Mouse (Mus musculus): ENCODE measurements around the gene Ssb. TPM values are rescaled to one million over a fixed set of nuclear protein-coding genes. Genes with fewer than 3 reads are reported as not detected.

Gene Ssb
- 178 and 218 TPM in 2 replicates for total RNA-seq (2021)
- long read RNA-seq, transcript Ssb-201 (12 exons, 2,001 nt): major isoform, 124 of 169 reads
- long read RNA-seq, partial matches to known transcripts: 14 of 169 reads
- long read RNA-seq, other reads (novel, unspliced or antisense): 30 of 169 reads

DNA sequence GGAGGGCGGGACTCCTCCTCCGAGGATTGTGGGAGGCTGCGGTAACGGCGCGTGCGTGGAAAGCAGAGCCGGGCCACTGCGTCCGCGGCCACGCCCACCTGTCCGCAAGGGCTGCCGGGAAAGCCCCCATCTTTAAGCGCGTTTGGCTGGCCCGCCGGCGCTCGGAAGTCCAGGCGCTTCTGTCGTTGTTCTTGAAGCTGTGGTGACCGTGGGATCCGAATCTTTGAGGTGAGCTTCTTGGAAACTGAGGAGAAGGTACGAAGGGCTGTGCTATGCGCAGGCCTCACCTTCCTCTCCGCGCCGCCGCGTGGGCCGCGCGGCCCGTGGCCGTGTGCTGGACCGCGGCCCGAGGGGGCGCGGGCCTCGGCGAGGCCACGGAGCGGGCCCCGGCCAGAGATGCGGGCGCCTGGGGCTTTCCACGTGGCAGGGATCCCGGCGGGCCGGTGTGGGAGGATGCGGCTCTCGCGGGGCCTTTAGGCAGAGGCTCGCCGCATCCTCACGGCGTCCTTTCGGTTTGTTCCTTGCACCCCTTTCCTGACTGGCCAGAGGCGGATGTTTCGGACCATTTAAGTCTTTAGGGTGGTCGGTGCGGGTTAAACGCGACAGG is at the start of gene Ssb:
Gene Ssb, plus strand, starts transcription at position 78 of the 607 bp plus-strand sequence.
- DNase-seq: peak; percentile 95

DNA sequence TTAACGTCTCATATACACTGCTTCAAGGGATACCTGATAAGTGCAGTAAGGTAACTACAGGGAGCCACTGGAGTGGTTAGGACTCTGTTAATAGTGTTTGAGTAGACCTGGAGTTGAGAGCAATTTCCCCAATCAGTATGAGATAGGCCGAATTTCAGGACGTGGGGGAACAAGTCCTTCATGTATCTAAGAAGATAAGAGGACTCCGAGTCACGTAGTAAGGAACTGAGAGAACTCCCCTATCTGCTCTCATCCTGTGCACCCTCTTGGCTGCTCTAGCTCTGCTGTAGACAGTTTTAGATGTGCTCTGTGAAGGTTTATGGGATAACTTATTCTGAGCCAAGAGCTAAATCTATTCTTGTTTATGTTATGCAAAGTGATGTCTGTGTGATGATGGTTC is 44.8 kb upstream of the Ssb start:
- DNase-seq: no peak

DNA sequence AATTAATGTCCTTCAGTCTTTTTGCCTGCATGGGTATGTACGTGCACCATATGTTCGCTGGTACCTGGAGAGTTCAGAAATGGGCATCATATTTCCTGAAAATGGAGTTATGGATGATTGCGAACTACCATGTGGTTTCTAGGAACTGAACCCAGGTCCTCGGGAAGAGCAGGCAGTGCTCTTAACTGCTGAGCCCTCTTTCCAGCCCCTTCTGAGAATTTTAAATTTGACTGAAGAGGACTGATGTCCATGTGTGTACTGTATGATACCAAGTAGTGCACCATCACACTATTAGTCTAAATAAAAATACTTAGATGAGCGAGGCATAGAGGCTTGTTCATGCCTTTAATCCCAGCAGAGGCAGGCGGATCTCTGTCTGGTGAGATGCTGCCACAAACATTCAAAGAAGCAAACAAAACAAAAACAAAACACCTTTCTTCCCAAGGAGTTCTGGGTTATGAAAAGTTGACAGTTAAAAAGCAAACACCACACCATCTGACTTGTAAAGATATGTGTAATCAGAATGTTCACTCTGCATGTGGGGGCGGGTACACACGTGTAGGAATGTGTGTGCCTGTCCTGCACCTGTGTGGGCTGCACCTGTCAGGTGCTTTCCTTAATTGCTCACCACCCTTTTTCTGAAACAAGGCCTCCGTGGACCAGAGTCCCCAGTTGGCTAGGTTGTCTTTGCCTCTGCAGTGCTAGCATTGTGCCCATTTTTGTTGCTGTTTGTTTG is 42.8 kb upstream of the Ssb start:
- DNase-seq: no peak

DNA sequence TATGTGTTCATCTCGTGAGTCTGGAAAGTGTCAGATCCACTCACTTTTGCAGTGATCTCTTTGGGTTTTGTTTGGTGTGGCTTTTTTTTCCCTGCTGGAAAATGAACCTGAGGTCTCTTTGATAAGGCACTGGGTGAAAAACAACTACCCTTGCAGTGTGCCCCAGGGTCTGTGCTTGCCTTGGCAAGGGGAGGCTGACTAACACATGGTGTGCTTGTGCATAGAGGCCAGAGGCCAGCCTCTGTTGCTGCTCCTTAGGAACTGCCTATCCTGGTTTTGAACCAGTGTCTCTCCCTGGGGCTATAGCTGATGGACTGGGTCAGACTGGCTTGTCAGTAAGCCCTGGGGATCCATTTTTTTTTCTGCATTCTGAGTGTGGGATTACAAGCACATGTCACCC is 41.2 kb upstream of the Ssb start:
- DNase-seq: no peak

DNA sequence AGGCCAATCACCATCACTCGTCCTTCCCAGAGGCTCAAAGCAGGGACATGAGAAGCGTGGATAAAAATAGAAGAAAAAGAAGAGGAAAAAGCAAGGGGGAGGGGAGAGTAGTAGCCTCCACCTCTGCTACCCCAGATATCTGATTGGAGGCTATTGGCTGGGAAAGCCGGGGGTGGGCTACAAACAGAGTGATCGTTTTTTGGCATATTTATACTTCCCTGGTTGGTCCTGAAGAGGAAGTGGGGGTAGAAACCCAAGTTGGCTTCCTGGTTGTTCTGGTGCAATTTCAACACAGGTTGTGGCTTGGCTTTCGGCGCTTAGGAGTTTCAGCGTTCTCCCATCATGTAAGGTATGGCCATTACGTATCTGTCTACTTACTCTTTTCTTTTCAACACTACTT is 39.7 kb upstream of the Ssb start, which contains the start of gene Klhl23:
Gene Klhl23, plus strand, starts transcription at position 234 of the 400 bp plus-strand sequence.
- no peak for DNase-seq

DNA sequence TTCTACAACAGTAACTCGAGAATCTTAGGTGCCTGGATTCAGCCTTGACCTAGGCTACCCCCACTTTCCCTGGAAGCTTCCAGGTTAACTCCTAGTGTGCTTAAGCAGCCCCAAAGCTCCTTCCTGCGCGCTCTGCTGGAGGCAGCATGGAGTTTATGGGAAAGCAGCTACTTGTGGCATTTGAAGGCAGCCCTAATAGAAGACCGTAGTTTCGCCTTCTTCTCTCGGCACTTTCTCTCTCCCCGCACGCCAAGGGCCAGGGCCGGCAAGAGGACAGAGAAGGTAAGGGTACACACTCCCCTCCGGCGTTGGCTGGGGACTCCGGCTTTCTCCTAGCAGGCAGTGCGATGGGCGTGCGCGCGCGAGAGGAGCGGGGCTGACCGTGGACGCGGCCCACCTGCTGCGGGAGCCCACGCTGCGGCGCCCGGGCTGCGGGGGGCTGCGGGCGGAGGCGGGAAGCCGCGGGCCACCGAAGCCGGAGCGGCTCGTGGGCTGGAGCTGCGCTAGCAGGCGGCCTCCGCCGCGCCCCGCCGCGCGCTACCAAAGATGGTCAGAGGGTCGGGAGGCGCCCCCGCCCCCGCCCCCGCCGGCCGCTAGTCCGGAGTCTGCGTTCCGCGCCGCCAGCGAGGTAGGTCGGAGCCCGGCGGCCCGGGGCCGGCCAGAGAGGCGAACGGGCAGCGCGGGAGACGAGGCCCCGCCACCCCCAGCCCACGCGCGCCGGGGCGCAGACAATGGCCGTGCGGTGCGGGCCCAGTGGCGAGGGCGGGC is 38.8 kb upstream of the Ssb start:
- peak; percentile 52 for DNase-seq

DNA sequence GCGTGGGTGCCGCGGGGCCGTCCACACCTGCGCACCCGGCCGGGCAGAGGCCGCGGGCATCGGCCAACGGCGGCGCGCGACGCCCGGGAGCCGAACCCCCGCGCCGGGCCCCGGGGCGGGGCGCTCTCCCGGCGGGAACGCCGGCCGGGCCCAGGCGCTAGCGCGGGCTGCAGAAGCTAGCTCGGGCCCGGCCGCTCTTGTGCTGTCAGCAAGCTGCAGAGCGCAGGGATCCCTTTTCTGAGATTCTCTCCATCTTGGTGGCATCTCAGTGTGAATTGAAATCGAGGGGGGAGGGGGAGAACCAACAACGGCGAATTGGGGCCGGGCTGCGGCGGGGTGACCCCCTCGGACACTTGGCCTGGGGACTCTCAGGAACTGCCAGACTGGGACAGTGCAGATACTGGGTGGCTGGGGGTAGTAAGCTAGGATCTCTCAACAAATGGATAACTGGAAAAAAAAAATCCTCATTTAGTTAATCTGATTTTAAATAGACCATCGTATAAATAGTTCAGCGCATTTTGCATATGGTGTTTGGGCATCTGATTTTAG is 38.2 kb upstream of the Ssb start:
- DNase-seq: peak; percentile 58

DNA sequence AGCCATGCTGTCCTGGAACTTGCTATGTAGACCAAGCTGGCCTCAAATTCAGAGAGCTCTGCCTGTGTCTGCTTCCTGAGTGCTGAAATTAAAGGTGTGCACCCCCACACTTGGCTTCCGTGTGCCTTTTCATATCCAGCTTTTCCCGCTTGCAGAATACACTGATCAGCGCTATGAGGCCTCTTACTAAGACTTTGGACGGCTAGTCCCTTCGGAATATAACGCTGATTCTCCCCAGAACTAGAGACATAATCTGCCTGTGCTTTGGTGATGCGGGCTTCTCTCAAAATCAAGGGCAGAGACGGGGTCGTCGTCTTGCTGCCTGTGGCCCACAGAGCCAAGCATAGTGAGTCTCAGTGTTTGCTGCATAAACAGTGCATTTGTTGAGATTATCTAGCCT is 35.5 kb upstream of the Ssb start:
- DNase-seq: no peak

DNA sequence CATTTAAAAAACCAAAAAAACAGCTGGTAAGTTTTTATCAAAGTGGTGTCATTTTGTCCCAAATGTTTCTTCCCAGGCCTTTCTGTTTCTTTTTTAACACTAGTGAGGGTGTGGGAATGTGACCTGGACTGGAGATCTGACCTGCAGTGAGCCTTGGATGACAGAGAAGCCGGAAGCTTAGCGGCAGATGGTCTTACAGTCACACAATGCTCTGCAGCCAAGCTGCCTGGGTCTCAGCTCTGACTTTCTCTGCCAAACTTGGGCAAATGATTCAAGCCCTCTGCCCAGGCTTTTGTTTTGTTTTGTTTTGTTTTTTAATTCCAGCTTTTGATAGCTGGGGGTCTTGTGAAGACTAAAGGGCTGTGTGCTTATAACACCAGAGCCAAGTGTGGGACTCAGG is 35.0 kb upstream of the Ssb start:
- no peak for DNase-seq

DNA sequence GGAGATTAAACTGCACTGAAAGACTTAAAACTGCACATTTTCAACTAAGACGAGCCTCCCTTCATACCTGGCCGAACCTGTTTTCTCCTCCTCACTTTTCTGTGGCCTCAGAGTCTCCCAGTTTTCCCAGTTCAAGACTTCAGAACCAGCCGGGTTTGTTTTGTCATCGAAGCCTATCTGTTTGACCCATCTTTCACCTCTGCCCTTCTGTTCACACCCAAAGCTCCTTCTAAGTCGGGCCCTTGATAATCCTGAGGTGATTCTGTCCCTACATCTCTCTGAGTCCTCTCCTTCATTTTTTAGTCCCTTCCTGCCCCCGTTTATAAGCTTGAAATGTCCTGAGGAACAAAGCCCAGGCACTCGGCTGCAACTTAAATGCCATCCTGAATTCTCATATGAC is 33.3 kb upstream of the Ssb start:
- DNase-seq: no peak

DNA sequence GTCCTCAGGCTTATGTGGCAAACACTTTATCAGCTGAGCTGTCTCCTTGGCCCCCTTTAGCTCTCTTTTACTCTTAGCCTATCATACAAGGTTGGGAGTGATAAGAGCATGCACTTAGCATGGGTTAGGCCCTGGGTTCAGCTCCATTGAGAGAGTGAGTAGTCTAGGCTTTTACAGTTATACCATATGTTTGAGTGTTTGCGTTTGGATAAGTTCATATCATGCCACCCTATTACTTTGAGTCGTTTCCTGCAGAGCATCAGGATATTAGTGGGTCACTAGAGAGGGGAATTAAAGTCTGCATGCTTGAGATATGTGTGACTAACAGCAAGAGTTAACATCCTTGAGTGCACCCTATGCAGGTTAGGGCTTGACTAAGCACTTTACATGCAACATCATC is 31.7 kb upstream of the Ssb start:
- DNase-seq: no peak

DNA sequence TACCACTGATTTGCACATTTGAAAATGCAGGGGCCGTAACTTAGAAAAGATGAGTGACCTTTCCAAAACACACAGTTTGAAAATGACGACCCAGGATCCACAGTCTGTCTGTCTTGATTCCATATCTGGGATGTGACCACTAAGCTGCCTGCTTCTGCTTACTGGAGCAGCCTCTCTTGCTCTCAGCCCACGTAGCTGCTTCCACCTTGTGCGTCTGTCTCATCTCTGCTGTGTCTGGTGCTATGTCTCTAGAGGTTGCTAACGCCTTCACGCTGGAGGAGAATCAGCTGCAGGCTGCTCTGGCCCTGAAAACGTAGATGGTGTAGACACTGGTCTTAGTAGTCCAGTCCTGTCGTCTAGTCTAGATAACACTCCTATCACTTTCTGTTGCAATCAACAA is 31.2 kb upstream of the Ssb start:
- no peak for DNase-seq

DNA sequence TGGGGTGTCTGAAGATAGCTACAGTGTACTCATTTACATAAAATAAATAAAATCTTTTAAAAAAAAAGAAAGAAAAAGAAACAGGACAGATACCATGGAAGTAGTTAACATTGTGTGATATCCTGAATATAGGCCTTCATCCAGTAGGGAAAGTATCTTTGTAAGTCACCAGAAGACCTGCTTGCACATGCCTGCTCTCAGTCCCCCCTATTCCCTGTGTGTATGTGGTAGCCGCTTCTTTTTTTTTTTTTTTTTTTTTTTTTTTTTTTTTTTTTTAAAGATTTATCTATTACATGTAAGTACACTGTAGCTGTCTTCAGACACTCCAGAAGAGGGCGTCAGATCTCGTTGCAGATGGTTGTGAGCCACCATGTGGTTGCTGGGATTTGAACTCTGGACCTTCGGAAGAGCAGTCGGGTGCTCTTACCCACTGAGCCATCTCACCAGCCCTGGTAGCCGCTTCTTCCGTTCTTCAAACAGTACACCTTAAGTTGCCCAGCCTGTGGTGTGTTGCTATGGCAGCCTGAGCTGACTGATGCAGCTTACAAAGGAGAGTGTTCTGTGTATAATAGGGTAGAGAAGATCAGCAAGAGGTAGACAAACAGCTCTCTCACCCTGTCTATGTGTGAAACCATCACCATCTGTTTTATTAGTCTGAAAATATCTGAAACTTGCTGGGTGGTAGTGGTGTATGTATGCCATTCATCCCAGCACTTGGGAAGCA is 24.0 kb upstream of the Ssb start:
- no peak for DNase-seq

DNA sequence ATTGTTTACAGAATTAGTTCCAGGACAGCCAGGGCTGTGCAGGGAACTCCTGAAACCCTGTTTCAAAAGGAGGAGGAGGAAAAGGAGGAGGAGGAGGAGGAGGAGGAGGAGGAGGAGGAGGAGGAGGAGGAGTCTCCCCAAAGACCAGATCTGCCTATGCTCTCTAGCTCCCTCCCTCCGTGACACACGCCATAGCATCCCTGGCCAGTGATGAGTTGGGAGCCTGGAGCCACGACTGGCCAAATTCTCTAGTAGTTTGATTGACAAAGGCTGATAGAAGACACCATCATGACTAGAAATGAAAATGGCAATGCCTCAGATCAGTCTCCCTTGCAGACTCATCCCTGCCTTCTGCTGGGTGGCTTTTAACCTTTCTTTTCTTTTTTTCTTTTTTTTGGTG is 23.4 kb upstream of the Ssb start:
- DNase-seq: no peak

DNA sequence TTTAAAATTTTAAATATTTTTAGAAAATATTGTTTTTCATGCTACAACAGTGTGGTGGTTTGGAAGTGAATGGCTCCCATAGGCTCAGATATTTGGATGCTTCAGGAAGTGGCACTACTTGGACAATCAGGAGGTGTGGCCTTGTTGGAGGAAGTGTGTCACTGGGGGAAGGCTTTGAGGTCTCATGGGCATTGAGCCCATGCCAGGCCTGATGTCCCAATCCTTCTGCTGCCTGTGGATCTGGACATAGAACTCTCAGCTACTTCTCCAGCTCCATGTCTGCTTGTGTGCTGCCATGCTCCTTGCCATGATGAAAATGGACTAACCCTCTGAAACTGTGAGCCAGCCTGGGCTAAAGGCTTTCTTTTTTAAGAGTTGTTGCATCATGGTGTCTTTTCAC is 22.7 kb upstream of the Ssb start:
- DNase-seq: no peak

DNA sequence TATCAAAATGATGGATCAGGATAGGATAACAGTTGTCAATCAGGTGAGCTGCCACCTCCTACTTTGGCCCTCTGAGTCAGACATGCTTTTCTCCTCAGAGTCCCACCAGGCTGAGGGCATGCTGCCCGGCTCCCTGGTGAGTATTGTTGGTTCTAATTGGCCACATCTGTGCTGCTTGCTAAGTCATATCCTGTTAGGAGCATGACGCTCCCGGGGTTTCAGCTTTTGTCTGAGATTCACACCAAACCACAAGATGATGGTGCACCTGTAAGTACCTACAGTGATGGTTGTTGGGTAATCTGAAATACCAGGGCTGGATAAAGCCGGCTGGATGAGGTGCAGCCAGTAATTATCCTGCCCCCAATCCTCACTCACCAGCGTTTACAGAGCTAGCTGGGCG is 21.1 kb upstream of the Ssb start:
- no peak for DNase-seq

DNA sequence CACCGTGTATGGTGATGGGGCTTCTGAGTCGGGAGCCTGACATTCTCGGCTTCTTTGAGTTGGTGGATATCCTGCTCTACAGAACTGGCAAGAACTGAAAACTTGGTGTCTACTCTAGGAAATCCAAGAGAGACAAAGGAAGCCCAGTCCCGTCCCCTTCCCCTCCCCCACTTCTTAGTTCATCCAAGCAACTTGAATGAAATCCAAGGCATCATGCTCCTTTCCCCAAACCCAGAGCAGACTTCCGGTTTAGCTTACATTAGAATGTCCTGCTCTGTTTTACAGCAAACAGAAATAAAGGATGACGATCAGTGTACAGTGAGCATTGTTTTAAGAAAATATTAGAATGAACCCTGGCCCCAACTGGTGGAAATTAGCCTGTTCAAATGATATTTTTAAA is 12.1 kb upstream of the Ssb start:
- DNase-seq: no peak

DNA sequence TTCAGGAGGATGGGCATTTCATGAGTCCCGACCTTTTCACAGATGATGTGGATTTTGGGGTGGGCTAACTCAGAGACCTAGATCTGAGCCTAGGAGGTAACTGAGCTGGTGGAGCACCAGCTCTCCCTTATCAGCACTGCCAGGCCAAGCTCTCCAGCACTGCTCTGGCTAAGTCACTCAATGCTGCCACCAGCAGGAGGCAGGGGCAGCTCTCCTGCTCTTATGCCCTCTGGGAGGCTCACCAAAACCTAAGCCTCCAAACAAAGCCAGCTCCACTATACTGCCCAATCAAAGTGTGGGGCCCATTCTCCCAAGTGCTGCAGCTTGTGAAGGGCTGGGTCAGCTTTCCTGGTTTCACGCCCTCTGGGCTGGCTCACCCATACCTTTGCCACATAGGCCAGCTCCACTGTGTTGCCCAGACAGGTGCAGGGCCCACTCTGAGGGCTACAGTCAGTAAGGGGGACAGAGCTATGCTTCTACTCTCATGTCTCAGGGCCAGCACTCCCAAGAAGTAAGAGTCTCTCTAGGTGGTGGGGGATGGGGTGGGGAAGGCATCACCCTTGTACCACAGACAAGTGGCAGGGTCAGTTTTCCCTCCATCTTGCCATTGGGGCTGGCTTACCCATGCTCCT is 9.8 kb upstream of the Ssb start:
- DNase-seq: no peak

DNA sequence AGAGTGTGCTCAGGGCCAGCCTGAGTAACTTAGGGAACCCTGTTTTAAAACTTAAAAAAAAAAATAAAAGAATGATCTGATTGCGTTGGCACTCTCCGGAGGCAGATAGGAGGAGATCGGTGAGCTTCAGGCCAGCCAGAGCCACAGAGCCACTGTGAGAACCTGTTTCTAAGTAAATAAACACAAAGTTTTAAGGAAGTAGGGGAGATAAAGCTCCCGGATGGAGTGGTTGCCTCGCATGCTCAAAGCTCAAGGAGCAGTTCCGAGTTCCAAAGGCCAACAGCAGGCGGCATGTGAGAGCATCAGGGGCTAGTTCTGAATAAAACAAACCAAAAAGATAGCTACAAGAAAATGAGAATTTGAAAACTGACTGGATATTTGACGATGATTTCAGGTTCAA is 5.0 kb upstream of the Ssb start:
- no peak for DNase-seq

DNA sequence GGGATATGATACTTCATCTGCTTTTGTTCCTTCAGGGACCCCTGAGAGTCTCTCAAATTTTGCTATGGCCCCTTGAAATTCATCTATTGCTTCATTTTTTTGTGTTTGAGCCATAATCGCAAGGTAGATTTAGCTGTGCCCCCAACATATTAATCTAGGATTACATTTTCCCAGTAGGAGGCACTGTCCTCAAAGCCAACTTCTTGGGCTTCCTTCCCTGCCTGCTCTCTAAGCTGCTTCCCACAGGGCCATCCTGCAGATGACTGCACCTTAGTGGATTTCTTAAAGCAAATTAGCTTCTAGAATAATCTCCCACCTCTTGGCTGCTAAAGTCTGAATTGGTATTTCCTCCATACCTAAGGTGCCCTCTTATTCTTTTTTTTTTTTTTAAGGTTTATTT is 3.5 kb upstream of the Ssb start:
- DNase-seq: no peak

DNA sequence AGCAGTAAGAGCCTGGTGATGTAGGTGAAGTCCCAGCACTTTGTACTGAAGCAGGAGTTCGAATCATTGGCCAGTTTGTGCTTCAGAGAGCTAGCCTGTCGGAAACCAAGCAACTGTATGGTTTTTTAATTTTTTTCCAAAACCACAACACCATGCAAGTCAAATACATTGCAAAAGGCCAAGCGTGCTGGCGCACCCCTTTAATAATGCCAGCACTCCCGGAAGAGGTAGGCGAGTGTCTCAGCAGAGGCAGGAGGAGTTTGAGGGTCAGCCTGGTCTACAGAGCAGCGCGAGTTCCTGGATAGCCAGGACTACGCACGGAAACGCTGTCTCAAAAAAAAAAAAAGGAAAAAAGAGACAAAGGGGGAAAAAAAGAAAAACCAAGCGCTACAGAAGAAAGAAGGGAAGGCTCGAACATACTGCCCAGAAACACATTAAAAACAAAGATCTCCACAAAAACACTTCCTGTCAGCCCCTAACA is 350 bp upstream of the Ssb start:
- DNase-seq: no peak
